Mouse (Mus musculus) C2C12 (cell line): ENCODE measurements around the gene Btbd10.

Experiments
- CEBPB ChIP-seq: IDR thresholded peaks from one replicate; pipeline ENCODE4 v1.6.1; 2011; ENCODE audit warnings: low read depth, mild to moderate bottlenecking, control low read depth, moderate library complexity
- CTCF ChIP-seq: IDR thresholded peaks from one replicate; pipeline ENCODE4 v1.5.1; 2011; ENCODE audit not compliant: control insufficient read depth, insufficient read depth, insufficient read length
- FOSL1 ChIP-seq: IDR thresholded peaks from one replicate; pipeline ENCODE4 v1.8.0; 2011; ENCODE audit warnings: mild to moderate bottlenecking, low read length; ENCODE audit not compliant: poor library complexity, insufficient read depth, severe bottlenecking
- MAX ChIP-seq: IDR thresholded peaks from one replicate; pipeline ENCODE4 v1.6.1; 2011; ENCODE audit warnings: mild to moderate bottlenecking, control low read depth
- MYOD1 ChIP-seq: IDR thresholded peaks from one replicate; pipeline ENCODE4 v1.6.1; 2011; ENCODE audit warnings: low read depth; ENCODE audit not compliant: control insufficient read depth, insufficient read length
- USF1 ChIP-seq: IDR thresholded peaks from one replicate; pipeline ENCODE4 v1.6.1; 2011; ENCODE audit warnings: low read depth, mild to moderate bottlenecking, control low read depth, moderate library complexity

GRCm38 (mm10) chr7:113367440-113367839 lies 1.8 kb downstream of the Btbd10 start:
- TF ChIP-seq CTCF (no peak), FOSL1 (no peak), USF1 (no peak), MAX (no peak), CEBPB (no peak), MYOD1 (no peak)
